Mouse (Mus musculus) myocyte (in vitro differentiated cells): ENCODE results near the gene Lst1.

Experiments
- MAX ChIP-seq: IDR thresholded peaks from one replicate; pipeline ENCODE4 v1.6.1; 2011; ENCODE audit warnings: low read depth, mild to moderate bottlenecking, control low read depth
- MYOD1 ChIP-seq, 3 experiments: IDR thresholded peaks; one replicate each; pipeline ENCODE4 v1.6.1; 2011; ENCODE audit warnings: control low read depth in 2 of 3, low read depth in 2 of 3, mild to moderate bottlenecking in 2 of 3, moderate library complexity in 1 of 3; ENCODE audit not compliant: insufficient read length in 2 of 3, control insufficient read depth in 1 of 3
- MYOG ChIP-seq, 3 experiments: IDR thresholded peaks; one replicate each; pipeline ENCODE4 v1.6.1; 2011; ENCODE audit warnings: control low read depth in 2 of 3, low read depth in 2 of 3, mild to moderate bottlenecking in 2 of 3; ENCODE audit not compliant: insufficient read length in 2 of 3, control insufficient read depth in 1 of 3, insufficient read depth in 1 of 3
- POLR2A ChIP-seq: IDR thresholded peaks from one replicate; pipeline ENCODE4 v1.6.1; 2011; ENCODE audit warnings: low read depth, mild to moderate bottlenecking, control low read depth, moderate library complexity; ENCODE audit not compliant: insufficient read length
- REST ChIP-seq: IDR thresholded peaks from one replicate; pipeline ENCODE4 v1.6.1; 2011; ENCODE audit warnings: mild to moderate bottlenecking, control low read depth, moderate library complexity; ENCODE audit not compliant: insufficient read depth, insufficient read length
- SRF ChIP-seq: IDR thresholded peaks from one replicate; pipeline ENCODE4 v1.6.1; 2011; ENCODE audit warnings: low read depth; ENCODE audit not compliant: control insufficient read depth, insufficient read length
- TCF12 ChIP-seq: IDR thresholded peaks from one replicate; pipeline ENCODE4 v1.6.1; 2011; ENCODE audit warnings: mild to moderate bottlenecking, control low read depth; ENCODE audit not compliant: poor library complexity, insufficient read depth, severe bottlenecking
- USF1 ChIP-seq: IDR thresholded peaks from one replicate; pipeline ENCODE4 v1.6.1; 2011; ENCODE audit warnings: low read depth, mild to moderate bottlenecking, control low read depth, moderate library complexity

- TF ChIP-seq USF1, result no peak
- no peak for TF ChIP-seq POLR2A
- no peak for TF ChIP-seq TCF12
- TF ChIP-seq REST, result no peak
- no peak for TF ChIP-seq MAX
- TF ChIP-seq MYOD1 (IDR thresholded peaks at IDR 0.05; ENCODE audit: control insufficient read depth in 1 of 3, insufficient read length in 2 of 3, low read depth in 2 of 3), result no peak
- no peak for TF ChIP-seq MYOG (IDR thresholded peaks at IDR 0.05; ENCODE audit: control insufficient read depth in 1 of 3, insufficient read depth in 1 of 3, insufficient read length in 2 of 3, low read depth in 2 of 3)
- TF ChIP-seq SRF, result no peak
Observed at GRCm38 (mm10) chr17:35139269-35139668, 49.0 kb downstream of the Lst1 start.
